Mouse (Mus musculus) frontal cortex, postnatal 10 days (tissue): ENCODE measurements around the gene Gng8.

Experiments used
- DNase-seq, 2 experiments: peaks; one replicate each; pipeline ENCODE4 v3.0.0; 2022; ENCODE audit warnings: low spot score in 2 of 2, mixed read lengths in 1 of 2

Gene Gng8

GRCm38 (mm10) chr7:16891641-16892351 lies at the start of gene Gng8:
Gene Gng8, plus strand, starts transcription at chr7:16891786.
- peak in 1 of 2 experiments; percentile 84 for DNase-seq

DNA sequence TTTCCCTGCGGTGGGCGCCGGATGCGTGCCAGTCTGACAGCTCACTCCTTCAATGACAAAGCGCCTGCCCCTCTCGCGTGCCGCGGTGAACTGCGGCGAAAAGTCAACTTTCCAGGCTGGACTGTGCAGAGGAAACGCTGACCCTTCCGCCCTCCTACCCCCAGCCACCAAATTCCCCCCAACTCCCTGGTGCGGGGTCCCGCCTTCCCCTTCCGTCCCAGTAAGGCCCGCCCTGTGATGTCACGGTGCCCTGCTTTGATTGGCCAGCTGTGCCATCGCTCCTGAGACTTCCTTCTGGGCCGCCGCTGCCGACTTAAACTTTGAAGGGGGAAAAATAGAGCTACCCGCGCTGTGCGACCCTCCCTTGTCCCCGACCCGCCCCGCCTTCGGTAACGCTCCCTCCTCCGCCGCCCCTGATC lies 48.9 kb upstream of the Gng8 start, which contains the start of gene Prkd2:
Gene Prkd2, plus strand, starts transcription at position 258 of the 419 bp plus-strand sequence.
- peak; percentile 78 to 89 for DNase-seq

GRCm38 (mm10) chr7:16843441-16844171 lies 48.0 kb upstream of the Gng8 start:
- no peak for DNase-seq

- DNase-seq = no peak
Observed at GRCm38 (mm10) chr7:16844696-16845071, 46.9 kb upstream of the Gng8 start.

DNA sequence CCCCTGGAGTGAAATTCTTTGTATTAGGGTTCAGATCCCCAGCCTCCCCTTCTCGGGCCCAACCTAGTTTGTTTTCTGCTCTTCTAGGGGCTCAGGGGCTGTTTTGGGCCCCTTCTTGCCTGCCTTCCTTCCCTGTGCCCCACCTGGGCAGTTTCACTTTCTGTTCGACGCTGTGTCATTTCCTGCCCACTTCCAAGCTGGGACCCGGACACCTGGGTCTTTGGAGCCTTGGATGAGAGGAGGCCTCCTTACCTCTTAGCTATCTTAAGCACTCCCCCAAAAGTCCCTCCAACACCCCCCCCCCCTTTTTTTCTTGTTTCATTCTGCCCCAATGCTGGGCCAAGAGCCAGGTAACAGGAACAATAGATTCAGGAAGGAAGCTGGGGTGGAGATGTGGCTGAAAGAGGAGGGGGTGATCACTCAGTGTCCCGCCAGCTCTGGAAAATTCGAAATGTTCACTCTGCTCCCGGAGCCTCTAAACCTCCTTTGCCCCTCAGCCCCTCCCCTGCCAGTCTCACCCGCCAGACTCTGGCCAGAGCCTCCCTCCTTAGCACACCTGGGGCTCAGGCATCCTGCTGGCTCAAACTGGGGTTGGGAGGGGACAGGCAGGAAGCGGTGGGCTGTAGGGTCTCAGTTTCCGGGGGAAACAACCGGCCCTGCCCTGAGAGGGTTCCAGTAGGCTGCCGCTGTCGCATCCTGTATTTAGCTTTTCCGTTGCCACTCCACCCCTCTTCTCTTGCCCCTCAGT lies 46.3 kb upstream of the Gng8 start:
- DNase-seq = no peak

DNA sequence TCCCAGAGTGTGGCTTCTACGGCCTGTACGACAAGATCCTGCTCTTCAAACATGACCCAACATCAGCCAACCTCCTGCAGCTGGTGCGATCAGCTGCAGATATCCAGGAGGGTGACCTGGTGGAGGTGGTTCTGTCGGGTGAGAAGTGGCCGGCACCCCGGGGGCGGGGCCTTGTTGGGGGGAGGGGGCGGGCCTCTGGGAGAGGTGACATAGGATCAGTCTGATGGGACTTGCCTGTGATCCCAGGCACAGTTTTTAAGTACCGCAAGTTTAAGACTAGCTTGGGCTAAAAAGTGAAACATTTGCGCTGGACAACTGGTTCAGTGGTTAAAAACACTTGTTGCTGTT lies 45.8 kb upstream of the Gng8 start:
- DNase-seq = no peak

DNA sequence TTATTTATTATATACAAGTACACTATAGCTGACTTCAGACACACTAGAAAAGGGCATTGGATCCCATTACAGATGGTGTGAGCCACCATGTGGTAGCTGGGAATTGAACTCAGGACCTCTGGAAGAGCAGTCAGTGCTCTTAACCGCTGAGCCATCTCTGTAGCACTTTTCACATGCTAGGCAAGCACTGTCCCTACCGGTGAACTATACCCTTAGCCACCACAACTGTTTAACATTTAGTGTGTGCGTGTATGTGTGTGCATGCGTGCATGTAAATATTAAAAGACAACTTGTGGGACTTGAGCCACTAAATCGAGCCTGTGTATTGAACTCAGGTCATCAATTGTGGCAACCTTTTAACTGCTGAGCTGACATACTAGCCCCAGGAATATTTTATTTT lies 44.8 kb upstream of the Gng8 start:
- no peak for DNase-seq

DNA sequence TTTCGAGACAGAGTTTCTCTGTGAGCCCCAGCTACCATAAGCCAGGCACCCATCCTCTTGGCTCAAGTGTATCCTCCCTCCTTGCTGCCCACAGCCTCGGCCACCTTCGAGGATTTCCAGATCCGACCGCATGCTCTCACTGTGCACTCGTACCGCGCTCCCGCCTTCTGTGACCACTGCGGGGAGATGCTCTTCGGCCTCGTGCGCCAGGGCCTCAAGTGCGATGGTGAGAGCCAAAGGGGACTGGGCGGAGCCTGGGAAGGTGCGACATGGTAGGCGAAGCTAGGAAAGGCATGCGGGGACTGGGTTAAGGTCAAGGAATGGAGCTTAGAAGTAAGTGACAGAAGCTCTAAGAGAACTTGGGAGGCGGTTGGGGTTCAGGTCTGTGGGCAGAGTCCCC lies 44.1 kb upstream of the Gng8 start:
- no peak for DNase-seq

DNA sequence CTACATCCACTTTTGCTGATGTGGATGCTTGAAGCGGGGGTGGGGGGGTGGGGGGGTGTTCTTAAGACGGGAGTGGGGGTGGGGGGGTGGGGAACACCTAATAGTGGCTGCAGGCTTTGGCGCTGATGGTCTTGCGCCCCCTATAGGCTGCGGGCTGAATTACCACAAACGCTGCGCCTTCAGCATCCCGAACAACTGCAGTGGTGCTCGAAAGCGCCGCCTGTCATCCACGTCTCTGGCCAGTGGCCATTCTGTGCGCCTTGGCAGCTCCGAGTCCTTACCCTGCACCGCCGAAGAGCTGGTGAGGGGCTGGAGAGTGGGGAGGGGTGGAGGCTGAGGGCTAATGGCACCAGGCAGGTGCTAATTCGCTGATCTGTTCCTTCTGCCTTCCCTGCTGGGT lies 43.0 kb upstream of the Gng8 start:
- peak in 1 of 2 experiments; percentile 66 for DNase-seq

DNA sequence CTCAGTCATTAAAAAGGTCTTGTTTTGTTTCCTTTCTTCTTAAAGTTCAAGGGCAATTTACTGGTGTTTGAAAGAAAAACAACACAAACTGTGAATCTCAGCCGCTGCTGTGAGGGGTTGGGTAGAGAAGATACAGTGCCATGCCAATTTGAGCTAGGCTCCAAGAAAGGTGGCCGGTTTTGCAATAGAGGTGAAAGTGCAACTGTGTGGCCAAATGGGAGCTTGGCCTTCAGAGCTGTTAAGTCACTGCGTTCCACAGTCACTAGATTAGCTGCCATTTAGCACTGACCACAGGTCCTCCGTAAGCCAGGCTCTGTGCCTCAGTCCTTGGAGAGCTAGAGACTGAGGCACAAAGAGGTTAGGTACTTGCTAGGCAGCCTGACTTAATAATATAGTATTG lies 40.0 kb upstream of the Gng8 start:
- DNase-seq = no peak

DNA sequence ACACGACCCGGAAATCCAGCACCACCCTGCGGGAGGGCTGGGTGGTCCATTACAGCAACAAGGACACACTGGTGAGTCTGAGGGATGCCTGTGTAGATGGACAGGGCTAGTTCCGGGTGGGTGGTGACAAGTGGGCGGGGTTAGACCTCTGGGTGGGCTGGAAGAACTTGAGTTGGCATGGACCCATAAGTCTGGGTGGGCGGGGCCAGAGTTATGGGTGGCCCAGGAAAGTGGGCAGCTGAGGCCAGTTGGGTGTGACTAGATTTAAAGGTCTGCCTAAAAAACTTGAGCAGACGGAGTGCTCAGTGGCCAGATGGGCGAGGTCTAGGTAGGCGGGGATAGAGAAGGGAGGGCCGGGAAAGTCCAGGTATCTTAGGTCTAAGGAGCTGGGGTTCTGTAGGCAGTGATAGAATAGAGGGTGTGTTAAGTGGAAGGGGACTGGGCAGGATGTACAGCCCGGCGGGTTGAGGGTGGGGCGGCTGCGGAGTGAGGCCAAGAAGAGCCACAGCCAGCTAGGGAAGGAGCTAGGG lies 38.2 kb upstream of the Gng8 start:
- DNase-seq = no peak

- no peak for DNase-seq
Observed at GRCm38 (mm10) chr7:16858336-16858735, 33.2 kb upstream of the Gng8 start.

DNA sequence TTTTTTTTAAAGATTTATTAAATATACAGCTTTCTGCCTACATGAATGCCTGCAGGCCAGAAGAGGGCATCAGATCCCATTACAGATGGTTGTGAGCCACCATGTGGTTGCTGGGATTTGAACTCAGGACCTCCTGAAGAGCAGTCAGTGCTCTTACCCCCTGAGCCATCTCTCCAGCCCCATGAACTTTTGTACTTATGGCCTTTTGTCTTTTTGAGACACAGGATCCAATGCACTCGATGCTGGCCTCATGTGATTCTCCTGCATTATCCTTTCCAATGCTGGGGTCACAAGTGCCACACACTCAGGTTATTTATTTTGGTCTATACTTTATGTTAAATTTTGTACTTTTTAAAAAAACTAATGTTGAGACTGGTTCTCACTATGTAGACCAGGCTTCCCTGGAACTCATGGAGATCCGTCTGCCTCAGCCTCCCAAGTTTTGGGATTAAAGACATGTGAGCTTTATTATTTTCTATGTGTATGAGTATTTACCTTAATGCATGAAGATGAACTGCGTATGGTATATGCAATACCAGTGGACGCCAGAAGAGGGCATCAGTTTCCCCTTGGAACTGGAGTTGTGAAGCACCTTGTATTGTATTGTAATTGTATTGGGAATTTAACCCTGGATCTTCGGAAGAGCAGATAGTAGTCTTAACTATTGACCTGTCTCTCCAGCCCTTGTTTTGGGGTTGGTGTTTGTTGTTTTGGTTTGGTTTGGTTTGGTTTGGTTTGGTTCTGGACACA lies 31.5 kb upstream of the Gng8 start:
- DNase-seq = no peak

DNA sequence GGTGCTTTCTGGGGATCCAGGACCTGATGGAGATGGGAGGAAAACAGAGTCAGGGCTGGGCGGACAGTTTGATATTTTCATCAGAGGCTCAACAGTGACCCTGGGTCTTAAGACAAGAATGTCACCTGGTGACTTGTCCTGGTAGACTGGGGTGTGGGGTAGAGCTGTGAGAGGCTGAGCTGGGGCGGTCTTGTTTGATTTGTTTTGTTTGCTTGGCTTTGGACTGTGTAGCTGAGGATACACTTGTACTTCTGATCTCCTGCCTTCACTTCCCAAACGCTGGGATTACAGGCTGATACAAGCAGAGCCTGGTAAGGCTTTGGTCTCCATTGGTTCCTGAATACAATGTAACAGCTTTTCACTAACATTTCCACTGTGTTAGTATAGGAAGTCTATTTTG lies 24.1 kb upstream of the Gng8 start:
- DNase-seq = no peak

GRCm38 (mm10) chr7:16869497-16869896 lies 22.1 kb upstream of the Gng8 start:
- peak; percentile 91 to 96 for DNase-seq

GRCm38 (mm10) chr7:16871600-16871999 lies 20.0 kb upstream of the Gng8 start:
- no peak for DNase-seq

DNA sequence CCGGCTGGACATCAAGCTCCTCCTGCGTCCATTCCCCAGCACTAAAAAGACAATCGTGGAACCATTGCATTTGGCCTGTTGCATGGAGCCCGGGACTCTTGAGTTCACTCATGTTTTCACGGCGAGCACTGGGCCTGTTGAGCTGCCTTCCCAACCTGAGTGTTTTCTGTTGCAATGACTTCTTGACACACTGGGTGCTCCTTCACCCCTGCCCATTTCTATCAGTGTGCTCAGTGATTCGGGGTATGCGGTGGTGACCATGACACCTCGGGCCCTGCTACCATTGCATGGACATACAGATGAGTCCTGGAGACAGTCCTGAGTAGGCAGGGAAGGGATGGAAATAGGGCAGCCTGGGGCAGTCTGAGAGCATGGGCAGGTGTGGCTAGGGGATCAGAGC lies 19.1 kb upstream of the Gng8 start:
- DNase-seq = no peak

DNA sequence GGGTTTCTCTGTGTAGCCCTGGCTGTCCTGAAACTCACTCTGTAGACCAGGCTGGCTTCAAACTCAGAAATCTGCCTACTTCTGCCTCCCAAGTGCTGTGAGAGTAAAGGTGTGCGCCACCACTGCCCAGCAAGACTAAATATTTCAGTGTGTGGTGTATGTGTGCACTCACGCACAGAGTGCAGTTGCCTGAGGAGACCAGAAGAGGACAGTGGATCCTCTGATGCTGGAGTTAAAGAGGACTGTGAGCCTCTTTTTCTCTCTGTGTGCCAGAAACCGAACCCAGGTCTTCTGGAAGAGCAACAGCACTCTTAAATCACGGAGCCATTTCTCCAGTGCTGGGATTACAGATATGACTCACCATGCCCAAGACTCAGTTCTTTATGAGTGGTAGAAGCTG lies 18.2 kb upstream of the Gng8 start:
- no peak for DNase-seq

GRCm38 (mm10) chr7:16874190-16874589 lies 17.4 kb upstream of the Gng8 start:
- peak; percentile 65 to 80 for DNase-seq

- peak; percentile 100 for DNase-seq
Observed at GRCm38 (mm10) chr7:16874756-16875309, 16.8 kb upstream of the Gng8 start.

DNA sequence AGATGAGACGGTGACA lies 16.5 kb upstream of the Gng8 start, which contains the start of gene Dact3:
Gene Dact3, plus strand, starts transcription at position 8 of the 16 bp plus-strand sequence.
- DNase-seq = no peak

DNA sequence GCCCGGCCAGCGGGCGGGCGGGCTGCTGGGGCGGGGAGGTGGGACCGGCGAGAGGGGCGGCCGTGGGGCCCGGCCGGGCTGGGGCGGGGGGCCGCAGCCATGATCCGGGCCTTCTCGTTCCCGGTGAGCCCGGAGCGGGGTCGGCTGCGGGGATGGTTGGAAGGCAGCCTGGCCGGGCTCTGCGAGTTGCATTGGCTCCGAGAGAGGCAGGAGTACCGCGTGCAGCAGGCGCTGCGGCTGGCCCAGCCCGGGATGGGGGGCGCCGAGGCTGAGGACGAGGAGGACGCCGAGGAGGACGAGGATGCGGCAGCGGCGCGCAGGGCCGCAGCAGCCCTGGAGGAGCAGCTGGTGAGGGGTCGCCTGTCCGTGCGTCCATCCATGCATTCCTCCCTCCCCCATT lies 16.3 kb upstream of the Gng8 start:
- DNase-seq = no peak
